Mouse (Mus musculus) heart, embryonic 14.5 days (tissue): ENCODE measurements around the gene Rhot1. TPM values are rescaled to one million over a fixed set of nuclear protein-coding genes. Genes with fewer than 3 reads are reported as not detected.

Source experiments
- ATAC-seq: fragments of 200-750 bp; cut with Nextera tagmentation; 2 replicates; pipeline ENCODE4 v1.8.0; 2017; ENCODE audit warnings: low read depth, moderate TSS enrichment; ENCODE audit not compliant: insufficient number of reproducible peaks, insufficient read depth, low FRiP score
- H3K27ac ChIP-seq, 2 experiments: fragments of 200-500 bp in 1 of 2; fragments of 300-500 bp in 1 of 2; sonication (generic) in 1 of 2; replicated peaks in 1 of 2; 2 replicates each; pipeline ENCODE4 v1.5.1; 2012 to 2014; ENCODE audit warnings: low read depth in 2 of 2, low read length in 2 of 2, control low read depth in 1 of 2, mild to moderate bottlenecking in 1 of 2, mixed read lengths in 1 of 2; ENCODE audit not compliant: control insufficient read depth in 1 of 2, insufficient read depth in 1 of 2
- H3K27me3 ChIP-seq: fragments of 300-500 bp; sonication (generic); 2 replicates; pipeline ENCODE4 v1.6.1; 2014; ENCODE audit warnings: mild to moderate bottlenecking, low read length, control low read depth; ENCODE audit not compliant: control insufficient read depth, insufficient read depth
- H3K36me3 ChIP-seq: fragments of 300-500 bp; sonication (generic); 2 replicates; pipeline ENCODE4 v1.6.1; 2014; ENCODE audit warnings: mild to moderate bottlenecking, control low read depth, low read length, mixed read lengths; ENCODE audit not compliant: control insufficient read depth, insufficient read depth
- H3K4me1 ChIP-seq, 2 experiments: fragments of 200-500 bp in 1 of 2; fragments of 300-500 bp in 1 of 2; sonication (generic) in 1 of 2; 2 replicates each; pipeline ENCODE4 v1.6.1; 2012 to 2014; ENCODE audit warnings: low read length in 2 of 2, control low read depth in 1 of 2, mixed read lengths in 1 of 2; ENCODE audit not compliant: control insufficient read depth in 2 of 2, insufficient read depth in 2 of 2
- H3K4me2 ChIP-seq: fragments of 300-500 bp; sonication (generic); 2 replicates; pipeline ENCODE4 v1.6.1; 2014; ENCODE audit warnings: mild to moderate bottlenecking, low read length
- H3K4me3 ChIP-seq, 2 experiments: fragments of 200-500 bp in 1 of 2; fragments of 300-500 bp in 1 of 2; sonication (generic) in 1 of 2; 2 replicates each; pipeline ENCODE4 v1.5.1; 2012 to 2014; ENCODE audit warnings: low read length in 2 of 2, mild to moderate bottlenecking in 2 of 2, control low read depth in 1 of 2, low read depth in 1 of 2, moderate library complexity in 1 of 2; ENCODE audit not compliant: control insufficient read depth in 1 of 2, insufficient read depth in 1 of 2
- H3K9ac ChIP-seq: fragments of 300-500 bp; sonication (generic); 2 replicates; pipeline ENCODE4 v1.6.1; 2014; ENCODE audit warnings: mild to moderate bottlenecking, low read length
- H3K9me3 ChIP-seq: fragments of 300-500 bp; sonication (generic); 2 replicates; pipeline ENCODE4 v1.6.1; 2016; ENCODE audit warnings: low read length, control low read depth; ENCODE audit not compliant: control insufficient read depth
- WGBS: fragments of 180-500 bp; shearing (Covaris S2); extraction: QIAGEN DNeasy Blood & Tissue Kit; methylation state at CpG from one replicate; pipeline ENCODE4 v1.1.7; 2014; 5-methylcytosine and 5-hydroxymethylcytosine counted together
- polyA plus RNA-seq: library from polyadenylated mRNA; unstranded; fragments of >200 nt; fragmentation: Nextera tagmentation; extraction: Ambion mirVana; gene quantifications from 2 replicates; pipeline ENCODE4 v1.2.1, GENCODE M21; 2014

Rhot1 gene
- polyA plus RNA-seq, 1 experiment from 2014 or later = 75.2 TPM

GRCm38 (mm10) chr11:80170351-80170750 is 38.5 kb upstream of the Rhot1 start:
- no peak overlapping the region for H3K9ac ChIP-seq
- no peaks in the 10 kb centered on the region for H3K36me3 ChIP-seq
- ATAC-seq = no peak
- H3K4me3 ChIP-seq = no peak overlapping the region
- no peaks in the 10 kb centered on the region; the same call in 1 of the 2 replicates for H3K9me3 ChIP-seq
- WGBS = 50% methylated on average over 5 of the region's 5 CpGs
- no peaks in the 10 kb centered on the region for H3K4me1 ChIP-seq
- H3K27ac ChIP-seq = no peak overlapping the region
- no peaks in the 10 kb centered on the region for H3K27me3 ChIP-seq
- H3K4me2 ChIP-seq = no peak overlapping the region

- no peak for ATAC-seq
Observed at GRCm38 (mm10) chr11:80171884-80172283, 36.9 kb upstream of the Rhot1 start.

GRCm38 (mm10) chr11:80173963-80174670 is 34.7 kb upstream of the Rhot1 start:
- no peak overlapping the region for H3K27ac ChIP-seq
- ATAC-seq = no peak
- no peaks in the 10 kb centered on the region for H3K27me3 ChIP-seq
- H3K9ac ChIP-seq = no peak overlapping the region
- H3K9me3 ChIP-seq = no peaks in the 10 kb centered on the region
- no peak overlapping the region for H3K4me3 ChIP-seq
- H3K4me2 ChIP-seq = no peak overlapping the region
- 78% methylated on average over 11 of the region's 11 CpGs for WGBS
- peaks cover 3 to 9% of the 10 kb centered on the region in 2 experiments; a peak in 2 of 4 replicates for H3K4me1 ChIP-seq
- H3K36me3 ChIP-seq = no peaks in the 10 kb centered on the region

More at GRCm38 (mm10) chr11:80171884-80172283, 36.9 kb upstream of the Rhot1 start:
- no peaks in the 10 kb centered on the region for H3K9me3 ChIP-seq
- no peak overlapping the region for H3K4me3 ChIP-seq
- H3K27ac ChIP-seq = no peak overlapping the region
- H3K4me2 ChIP-seq = no peak overlapping the region
- H3K4me1 ChIP-seq = no peaks in the 10 kb centered on the region; a peak in 1 of 4 replicates
- no peak overlapping the region for H3K9ac ChIP-seq
- H3K27me3 ChIP-seq = no peaks in the 10 kb centered on the region
- WGBS = 65% methylated on average over 4 of the region's 4 CpGs
- H3K36me3 ChIP-seq = no peaks in the 10 kb centered on the region

- no peaks in the 10 kb centered on the region for H3K36me3 ChIP-seq
- H3K27ac ChIP-seq = peak overlapping the region in 1 of 2 experiments; percentile 24; a peak in 1 of 4 replicates
- H3K4me3 ChIP-seq = no peak overlapping the region
- H3K27me3 ChIP-seq = no peaks in the 10 kb centered on the region
- H3K4me1 ChIP-seq = peaks cover 3 to 9% of the 10 kb centered on the region in 2 experiments; a peak in 2 of 4 replicates
- H3K9ac ChIP-seq = no peak overlapping the region
- H3K4me2 ChIP-seq = no peak overlapping the region
- 59% methylated on average over 11 of the region's 11 CpGs for WGBS
- ATAC-seq = peak; percentile 50; the same call in 1 of the 2 replicates
- no peaks in the 10 kb centered on the region for H3K9me3 ChIP-seq
Observed at GRCm38 (mm10) chr11:80176911-80177895, 31.6 kb upstream of the Rhot1 start.

GRCm38 (mm10) chr11:80178316-80178715 is 30.5 kb upstream of the Rhot1 start:
- Histone ChIP-seq H3K4me1 (peaks cover 3 to 9% of the 10 kb centered on the region in 2 experiments; a peak in 2 of 4 replicates), H3K4me3 (no peak overlapping the region), H3K36me3 (no peaks in the 10 kb centered on the region), H3K4me2 (no peak overlapping the region), H3K27me3 (no peaks in the 10 kb centered on the region), H3K9me3 (no peaks in the 10 kb centered on the region), H3K9ac (no peak overlapping the region), H3K27ac (no peak overlapping the region)
- no peak for ATAC-seq
- WGBS = 84% methylated on average over 8 of the region's 8 CpGs

- no peak for ATAC-seq
- WGBS = 68% methylated on average over 5 of the region's 5 CpGs
Observed at GRCm38 (mm10) chr11:80181021-80181749, 27.6 kb upstream of the Rhot1 start.

More at GRCm38 (mm10) chr11:80181021-80181749, 27.6 kb upstream of the Rhot1 start:
- H3K27ac ChIP-seq = no peak overlapping the region
- H3K27me3 ChIP-seq = no peaks in the 10 kb centered on the region
- no peak overlapping the region for H3K9ac ChIP-seq
- no peak overlapping the region for H3K4me2 ChIP-seq
- no peaks in the 10 kb centered on the region for H3K9me3 ChIP-seq
- peaks cover 3 to 18% of the 10 kb centered on the region in 2 experiments; a peak in 3 of 4 replicates for H3K4me1 ChIP-seq
- H3K4me3 ChIP-seq = no peak overlapping the region
- no peaks in the 10 kb centered on the region for H3K36me3 ChIP-seq
